Mouse (Mus musculus) ZHBTc4 (cell line): ENCODE results near the gene Casp1.

Source experiments
- DNase-seq: peaks from one replicate; pipeline ENCODE4 v3.0.0-alpha.2; 2011; ENCODE audit warnings: low read depth, low spot score

Casp1 gene

DNA sequence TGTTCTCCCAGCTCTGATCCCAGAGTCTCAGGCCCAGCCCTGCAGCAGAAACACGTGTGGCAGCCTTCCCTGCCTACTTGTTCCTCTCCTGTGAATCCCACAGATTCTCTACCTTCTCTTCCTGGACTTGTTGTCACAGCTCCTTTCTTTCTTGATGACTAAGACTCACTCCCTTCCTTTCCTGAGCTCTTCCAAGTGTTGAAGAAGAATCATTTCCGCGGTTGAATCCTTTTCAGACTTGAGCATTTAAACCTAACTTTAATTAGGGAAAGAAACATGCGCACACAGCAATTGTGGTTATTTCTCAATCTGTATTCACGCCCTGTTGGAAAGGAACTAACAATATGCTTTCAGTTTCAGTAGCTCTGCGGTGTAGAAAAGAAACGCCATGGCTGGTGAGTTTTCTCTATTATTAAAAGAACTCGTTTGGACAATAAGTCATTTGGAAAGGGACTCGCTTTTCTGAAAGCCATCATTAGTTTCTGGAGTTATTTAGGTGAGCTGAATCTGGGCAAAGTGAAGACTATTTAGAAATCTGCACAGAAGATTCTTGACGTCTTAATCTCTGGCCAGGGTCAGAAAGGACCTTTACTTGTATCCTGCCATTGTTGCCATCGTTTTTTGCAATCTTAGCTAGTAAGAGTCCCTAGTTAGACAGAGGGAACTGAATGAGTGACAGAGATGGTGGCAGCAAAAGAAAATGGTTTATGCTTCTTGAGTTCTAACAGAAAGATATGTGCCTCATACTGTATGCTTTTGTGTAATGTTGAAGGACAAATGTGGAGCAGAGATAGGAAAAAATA, at the start of gene Casp1:
TSS of gene Casp1 (plus strand) at position 189 of the 803 bp plus-strand sequence.
- no peak for DNase-seq

DNA sequence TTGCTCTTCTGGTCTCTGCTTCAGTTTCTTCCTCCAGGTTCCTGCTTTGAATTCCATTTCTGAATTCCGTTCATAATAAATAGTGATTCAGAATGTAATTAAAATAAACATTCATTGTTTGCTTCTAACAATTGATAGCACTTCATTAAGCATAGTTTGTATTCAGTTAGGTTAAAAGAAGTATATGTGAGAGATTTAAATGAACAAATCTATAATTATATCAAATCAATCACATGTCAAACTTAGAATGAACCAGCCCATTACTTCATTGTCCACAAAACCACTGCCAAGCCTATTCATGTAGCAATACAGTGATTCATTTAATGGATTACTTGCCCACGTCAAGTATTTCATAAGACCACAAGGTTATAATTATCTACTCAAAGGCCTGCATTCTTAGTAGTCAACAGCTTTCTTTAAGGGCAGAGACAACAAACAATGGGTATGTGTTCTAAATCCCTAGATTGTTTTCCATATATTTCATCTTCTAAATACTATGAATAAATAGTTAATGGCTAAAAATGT, 34.3 kb upstream of the Casp1 start:
- DNase-seq: no peak

DNA sequence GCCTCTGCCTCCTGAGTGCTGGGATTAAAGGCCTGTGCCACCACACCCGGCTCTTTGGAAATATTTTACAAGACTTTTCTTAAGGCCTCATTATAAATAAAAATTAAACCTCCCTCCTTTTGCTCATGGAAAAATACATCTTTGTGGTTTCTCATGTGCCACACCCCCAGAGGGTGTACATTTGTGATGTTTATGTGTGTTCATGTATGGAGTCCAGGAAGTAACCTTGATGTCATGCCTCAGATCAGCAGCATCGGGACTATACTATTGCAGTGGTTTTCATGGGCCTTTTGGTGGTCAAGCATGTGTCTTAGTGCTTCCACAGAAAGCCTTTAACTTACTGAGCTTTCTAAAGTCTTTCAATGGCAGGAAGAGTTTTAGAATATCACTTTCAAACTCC, 28.0 kb upstream of the Casp1 start:
- no peak for DNase-seq

DNA sequence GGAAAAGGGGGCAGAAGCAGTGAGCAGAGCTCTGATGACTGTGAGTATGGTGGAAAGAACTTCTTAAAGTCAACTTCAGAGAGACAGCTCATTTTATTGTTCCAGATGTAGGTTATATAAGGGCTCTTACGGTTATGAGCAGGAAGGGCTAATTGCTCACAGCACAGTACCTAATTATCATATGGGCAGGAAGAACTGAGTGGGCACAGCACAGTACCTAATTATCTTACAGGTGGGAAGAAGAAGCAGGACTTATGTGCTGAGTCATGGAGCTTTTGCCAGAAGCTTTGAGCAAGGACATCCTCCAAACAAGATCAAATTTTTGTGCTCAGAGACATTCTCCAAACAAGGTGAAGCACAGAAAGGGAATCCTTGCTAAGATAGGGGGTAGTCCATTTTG, 27.4 kb upstream of the Casp1 start:
- DNase-seq: no peak

DNA sequence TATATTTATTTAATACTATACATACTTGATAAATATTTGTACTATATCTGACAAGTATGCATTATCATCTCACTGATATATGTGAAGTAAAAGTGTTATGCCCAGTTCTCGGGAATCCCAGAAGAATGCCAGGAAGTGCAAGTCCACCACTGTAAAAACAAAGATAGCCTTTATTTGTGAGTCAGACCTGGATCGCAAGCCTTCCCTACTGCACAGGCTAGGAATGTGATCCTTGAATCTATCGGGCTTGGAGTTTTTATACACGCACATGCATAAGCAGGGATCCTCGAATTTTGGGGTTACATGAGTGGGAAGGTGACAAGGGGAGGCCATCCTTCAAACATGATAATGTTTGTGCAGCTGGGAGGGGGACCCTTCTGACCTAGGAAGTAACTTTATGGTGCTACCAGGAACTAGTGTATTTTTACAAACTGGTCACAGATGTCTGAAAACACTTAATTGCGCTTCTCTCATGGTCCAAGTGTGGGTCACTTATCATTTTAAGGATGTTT, 26.9 kb upstream of the Casp1 start:
- DNase-seq: no peak

DNA sequence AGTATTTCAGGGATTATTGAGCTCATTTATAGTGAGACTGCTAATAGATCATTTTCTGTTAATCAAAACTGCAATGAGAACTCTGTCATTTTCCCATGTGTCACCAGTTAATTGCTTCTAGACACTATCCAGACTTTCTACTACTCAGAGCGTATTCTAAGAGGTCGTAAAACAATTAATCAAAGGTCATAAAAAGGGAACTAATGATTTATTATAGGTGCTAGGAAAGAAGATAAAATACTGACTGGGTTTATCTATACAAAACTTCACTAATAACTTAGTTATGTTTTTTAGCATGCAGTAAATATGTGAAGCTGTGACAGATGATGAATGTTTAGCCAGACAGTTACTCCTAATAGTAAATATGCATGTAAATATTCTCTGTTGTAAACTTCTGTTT, 12.2 kb upstream of the Casp1 start:
- no peak for DNase-seq

DNA sequence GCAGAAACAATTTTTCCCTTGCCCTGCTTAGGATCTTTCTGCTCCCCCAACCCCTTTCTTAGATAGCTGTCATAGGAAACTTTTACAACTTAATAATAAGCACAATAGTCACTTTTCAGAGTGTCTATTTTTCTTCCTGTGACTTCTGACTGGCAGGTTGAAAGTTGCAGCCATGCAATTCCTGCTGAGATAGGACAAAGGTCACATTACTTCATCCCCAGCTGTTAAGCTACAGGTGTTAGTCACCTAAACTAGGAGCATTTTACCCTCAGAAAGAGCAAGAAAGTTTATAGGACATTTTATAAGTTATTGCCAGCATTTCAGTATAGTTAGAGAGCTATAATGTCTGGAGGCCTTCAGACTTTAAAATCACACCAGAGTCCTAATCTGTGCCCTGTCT, 11.7 kb upstream of the Casp1 start:
- DNase-seq: no peak

DNA sequence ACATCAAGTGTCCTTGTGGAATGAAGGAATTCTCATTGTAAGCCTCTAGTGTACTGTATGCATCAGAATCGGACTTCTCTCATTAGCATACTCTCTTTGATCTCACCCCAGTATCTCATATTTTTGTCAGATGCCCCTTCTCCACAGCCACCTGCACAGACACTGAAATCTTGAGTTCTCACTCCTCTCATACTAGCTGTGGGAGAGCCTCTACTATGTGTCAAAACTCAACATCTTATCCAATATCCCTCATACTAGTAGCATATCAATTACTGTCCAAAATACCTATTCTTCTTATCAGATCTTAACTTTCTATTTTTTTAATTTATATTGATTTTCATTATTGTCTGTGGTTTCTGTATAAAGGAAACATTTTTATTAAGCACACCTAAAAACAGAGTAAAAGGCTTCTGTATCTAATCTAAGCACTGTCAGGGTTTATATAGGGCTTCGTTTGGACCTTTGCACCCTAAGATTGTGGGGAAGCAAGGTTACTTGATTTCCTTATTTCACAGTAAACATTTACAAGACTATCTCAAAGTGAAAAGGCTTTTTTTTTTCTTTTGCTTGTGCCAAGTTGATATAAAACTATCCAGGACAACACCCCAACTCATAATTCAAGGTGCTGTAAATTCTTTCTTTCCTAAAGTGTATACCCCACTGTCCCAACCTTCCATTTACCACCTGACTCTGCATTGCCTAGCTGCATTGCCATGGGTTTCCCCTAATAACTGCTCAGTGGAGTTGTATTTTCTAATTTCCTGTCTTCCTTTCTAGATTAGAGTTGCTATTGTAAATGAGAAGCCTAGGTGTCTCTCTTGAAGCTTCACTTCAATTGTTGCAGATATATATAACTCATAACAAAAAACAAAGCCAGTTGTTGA, 1.7 kb upstream of the Casp1 start:
- DNase-seq: no peak

DNA sequence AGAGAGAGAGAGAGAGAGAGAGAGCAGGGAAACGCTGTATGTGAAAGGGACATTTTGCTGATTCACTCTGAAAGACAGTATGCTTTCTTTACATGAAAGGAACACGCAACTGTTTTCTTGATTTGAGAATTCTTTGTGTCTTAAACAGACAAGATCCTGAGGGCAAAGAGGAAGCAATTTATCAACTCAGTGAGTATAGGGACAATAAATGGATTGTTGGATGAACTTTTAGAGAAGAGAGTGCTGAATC, 740 bp downstream of the Casp1 start:
- DNase-seq: no peak

DNA sequence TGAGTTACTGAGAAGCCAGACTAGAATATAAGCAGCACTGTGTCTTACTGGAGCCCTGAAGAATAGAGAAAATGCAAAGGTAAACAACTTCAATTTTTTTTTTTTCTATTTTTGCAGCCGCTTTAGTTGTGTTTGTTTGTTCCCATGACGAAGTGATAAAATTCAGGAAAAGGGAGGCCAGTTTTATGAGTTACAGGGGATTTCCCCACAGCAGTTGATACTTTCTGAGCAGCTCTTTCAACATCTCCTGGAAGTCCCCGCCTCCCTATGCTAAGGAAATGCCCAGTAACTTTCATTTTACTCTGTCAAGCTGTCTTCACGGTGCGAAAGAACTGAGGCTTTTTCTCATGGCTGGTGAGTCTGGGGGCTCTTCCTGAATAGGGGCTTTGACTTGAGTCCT, 10.2 kb downstream of the Casp1 start, which contains the start of gene Casp4:
TSS of gene Casp4 (plus strand) at position 268 of the 400 bp plus-strand sequence.
- no peak for DNase-seq

DNA sequence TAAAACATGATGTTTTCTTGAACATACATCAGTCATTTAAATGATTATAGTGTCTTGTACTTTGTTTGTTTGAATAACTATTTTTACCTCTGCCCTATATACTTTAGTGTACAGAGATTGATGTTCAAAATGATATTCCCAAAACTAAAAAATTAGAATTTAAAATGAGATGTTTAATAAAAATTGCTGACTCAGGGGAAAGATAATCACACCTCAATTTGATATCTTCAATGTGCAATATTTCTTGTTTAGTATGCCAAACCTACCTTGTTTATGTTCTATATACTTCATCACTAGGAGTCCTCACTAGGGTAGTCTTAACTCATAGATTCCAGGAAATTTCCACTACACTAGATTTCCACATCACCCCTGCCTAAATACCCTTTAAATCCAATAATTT, 11.8 kb downstream of the Casp1 start:
- no peak for DNase-seq

DNA sequence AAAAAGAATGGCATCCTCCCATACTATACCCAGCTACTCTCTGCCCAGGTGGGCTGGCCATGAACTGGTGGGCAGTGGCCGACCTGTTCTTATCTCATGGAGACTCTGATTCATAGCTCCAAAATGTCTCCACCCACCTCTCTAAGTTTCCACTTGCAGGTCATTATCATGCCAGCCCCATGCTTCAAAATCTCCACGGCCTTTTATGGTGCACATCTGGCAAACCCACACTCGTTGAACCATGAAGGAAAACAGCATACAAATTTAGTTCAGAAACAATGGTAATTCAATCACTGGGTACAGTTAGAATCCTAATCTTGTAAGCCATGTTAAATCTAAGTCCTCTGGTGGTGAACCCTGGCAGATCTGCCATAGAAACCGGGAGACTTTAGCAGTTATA, 13.1 kb downstream of the Casp1 start:
- no peak for DNase-seq

DNA sequence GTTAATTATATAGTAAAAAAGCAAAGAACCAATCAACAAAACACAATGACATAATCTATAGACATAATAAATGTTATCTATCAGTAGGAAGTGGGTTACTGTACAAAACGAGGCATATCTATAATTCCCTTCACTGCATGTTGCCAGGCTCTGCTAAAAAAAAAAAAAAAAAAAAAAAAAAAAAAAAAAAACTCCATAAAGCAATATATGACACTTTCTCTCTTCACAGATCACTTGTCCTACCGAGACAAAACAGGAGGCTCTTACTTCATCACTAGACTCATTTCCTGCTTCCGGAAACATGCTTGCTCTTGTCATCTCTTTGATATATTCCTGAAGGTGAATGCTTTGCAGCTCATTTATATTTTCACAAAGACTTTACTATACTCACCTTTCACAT, 29.9 kb downstream of the Casp1 start:
- no peak for DNase-seq

DNA sequence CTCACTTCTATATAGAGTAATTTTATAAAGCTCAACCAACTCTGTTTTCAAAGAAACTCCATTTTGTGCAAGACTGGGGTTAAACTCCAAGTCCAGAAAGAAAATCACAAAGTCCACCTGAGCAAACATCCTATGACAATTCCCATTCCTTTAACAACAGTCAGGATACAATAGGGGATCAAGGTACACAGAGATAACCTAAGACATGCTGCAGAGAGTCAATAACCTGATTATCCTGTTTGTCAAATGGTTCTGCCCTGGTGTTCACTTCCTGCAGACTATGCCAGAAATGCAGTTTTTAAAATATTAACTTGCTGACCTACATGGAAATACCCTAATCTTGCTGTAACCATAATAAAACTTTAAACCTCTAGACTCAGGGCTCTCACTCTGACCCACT, 34.1 kb downstream of the Casp1 start:
- DNase-seq: no peak

DNA sequence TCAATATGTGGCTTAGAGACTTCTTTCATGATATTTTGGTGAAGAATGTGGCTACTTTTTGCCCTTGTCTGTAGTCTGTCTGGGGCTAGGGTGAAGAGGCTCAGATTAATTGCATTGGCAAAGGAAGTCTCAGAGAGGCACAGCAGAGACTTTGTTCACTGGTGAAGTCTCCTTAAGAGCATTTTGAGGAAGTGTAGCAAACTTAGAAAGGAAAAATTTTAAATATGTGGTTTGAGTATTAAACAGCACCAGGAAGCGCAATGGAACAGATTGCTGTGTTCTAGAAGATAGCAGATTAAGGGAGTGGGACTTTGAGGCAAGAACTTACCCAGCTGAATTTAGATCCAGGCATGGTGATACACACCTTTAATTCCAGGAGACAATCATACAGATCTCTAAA, 35.1 kb downstream of the Casp1 start:
- no peak for DNase-seq

DNA sequence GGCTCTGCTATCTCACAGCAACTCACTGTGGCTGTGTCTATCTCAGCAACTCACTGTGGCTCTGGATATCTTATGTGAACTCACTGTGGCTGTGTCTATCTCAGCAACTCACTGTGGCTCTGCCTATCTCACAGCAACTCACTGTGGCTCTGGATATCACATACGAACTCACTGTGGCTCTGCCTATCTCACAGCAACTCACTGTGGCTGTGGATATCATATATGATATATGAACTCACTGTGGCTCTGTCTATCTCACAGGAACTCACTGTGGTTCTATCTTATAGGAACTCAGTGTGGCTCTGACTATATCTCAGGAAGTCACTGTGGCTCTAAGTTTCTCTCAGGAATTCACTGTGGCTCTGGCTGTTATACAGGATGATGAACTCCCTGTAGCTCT, 44.8 kb downstream of the Casp1 start:
- DNase-seq: no peak

DNA sequence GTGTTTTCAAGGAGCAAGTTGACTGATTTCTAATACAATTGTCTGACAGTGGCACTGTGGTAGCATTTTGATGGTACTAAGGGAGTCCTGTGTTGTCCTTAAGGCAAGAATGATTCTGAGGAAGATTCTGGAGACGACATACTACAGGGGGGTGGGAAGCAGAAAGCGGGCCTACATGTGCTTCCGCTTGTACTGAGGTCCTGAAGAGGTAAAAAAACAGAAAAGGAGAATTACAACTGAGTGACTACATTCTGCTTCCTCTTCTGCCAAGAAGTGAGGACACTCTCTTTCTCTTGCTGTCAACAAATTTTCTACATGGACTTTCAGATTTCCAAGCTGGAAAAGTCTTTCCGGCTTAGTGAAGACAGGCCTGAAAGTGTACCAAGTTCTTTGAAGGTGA, 45.8 kb downstream of the Casp1 start:
- no peak for DNase-seq

DNA sequence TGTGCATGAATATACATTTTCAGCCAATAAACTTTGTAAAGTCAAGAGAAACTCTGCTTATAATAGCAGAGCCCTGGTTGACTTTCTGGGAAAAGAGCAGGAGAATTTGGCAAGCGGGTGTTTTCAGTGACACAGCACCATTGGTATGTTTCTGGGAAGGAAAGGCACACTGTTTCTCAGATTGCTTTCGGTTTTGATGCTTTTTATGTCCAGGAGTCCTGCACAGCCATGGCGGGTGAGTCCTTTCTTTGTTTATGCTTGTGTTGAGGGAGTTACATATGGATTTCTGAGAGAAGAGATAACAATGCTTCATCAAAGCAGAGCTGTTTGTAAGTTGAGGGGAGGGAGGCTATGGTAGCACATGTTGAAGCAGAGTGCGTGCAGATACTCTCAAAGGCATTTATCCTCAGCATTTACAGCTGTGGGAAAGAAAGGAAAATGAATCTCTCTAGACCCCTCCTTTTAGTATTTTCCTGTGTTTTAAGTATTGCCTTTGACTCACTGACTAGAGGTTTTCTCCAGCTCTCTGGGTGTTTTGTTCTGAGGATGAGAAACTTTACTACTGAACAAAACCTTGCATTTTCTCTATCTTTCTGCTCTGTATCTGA, 47.1 kb downstream of the Casp1 start, which contains the start of gene Casp12:
TSS of gene Casp12 (plus strand) at position 140 of the 608 bp plus-strand sequence.
- no peak for DNase-seq

DNA sequence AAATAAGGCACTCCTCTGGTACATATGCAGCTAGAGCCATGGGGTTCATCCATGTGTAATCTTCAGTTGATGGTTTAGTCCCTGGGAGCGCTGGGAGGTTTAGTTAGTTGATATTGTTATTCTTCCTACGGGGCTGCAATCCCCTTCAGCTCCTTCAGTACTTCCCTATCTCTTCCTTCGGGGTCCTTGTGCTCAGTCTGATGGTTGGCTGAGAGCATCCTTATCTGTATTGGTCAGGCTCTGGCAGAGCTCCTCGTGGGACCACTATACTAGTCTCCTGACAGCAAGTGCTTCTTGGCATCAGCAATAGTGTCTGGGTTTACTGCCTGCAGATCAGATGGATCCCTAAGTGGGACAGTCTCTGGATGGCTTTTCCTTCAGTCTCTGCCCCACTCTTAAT, 49.1 kb downstream of the Casp1 start:
- DNase-seq: no peak

DNA sequence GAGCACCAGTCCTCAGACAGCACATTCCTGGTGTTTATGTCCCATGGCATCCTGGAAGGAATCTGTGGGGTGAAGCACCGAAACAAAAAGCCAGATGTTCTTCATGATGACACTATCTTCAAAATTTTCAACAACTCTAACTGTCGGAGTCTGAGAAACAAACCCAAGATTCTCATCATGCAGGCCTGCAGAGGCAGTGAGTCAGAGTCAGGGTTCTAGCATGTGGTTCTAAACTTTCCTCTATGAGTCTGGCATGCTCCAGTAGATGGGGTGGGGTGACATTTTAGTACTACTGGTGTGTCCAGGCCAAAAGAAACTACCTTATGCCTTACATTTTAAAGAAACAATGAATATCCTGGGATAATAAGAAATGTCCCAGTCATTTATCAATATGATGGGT, 55.4 kb downstream of the Casp1 start:
- no peak for DNase-seq

DNA sequence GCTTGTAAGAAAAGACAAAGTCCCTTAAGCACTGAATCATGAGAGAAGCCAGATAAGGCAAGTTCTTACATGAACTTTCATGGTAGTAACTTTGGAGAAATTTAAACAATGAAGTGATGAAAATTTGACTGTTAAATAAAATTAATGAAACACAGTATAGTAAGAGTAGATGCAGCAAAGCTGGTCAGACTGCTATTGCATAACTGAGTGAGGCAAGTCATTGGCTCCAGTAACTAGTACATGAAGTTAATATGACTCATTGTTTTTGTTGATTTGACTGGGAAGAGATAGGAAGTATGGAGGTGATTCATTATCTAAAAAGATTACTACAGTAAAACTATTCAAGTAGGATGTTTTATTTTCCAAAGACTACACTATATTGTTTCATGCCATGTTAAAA, 58.5 kb downstream of the Casp1 start:
- no peak for DNase-seq
